7 mouse cellular contexts compared by ENCODE assay signal in the genomic region with DNA sequence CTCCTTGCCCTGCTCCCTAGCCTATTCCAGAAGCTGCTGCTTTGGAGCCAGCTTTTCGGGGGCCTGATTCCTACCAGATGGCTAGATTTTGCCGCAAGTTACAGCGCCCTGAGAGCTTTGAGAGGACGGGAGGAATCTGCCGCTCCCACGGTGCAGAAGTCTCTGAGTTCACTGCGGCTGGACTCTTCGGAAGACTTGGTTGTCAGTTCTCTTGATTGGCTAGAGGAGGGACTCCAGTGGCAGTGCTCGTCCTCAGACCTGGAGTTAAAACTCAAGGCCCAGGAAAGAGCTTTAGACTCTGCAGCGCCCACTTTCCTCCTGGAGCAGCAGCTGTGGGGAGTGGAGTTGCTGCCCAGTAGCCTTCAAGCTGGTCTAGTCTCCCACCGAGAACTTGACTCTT. TPM values are rescaled to one million over a fixed set of nuclear protein-coding genes. Genes with fewer than 3 reads are reported as not detected.
DNase-seq lines count a peak whose midpoint lies in the region; ATAC-seq and TF ChIP-seq lines count a peak whose summit lies in the region.

No protein-coding gene starts in this region.

- H3K36me3 ChIP-seq in limb, embryonic 14.5 days (ENCODE audit: control insufficient read depth, insufficient read depth, low read length), result peaks cover 23% of the 10 kb centered on the region
- H3K36me3 ChIP-seq in neural tube, embryonic 12.5 days, result peaks cover 6% of the 10 kb centered on the region

- intact Hi-C loops in heart, postnatal 14 days (cut with DNase I), result no loop called here

- no peaks in the 10 kb centered on the region for H3K4me1 ChIP-seq in brown adipose tissue, adult 24 weeks (ENCODE audit: control insufficient read depth, insufficient read depth, insufficient read length, low read length)
- H3K4me1 ChIP-seq in limb, embryonic 14.5 days (ENCODE audit: control insufficient read depth, insufficient read depth, low read length), result peaks cover 34% of the 10 kb centered on the region
- H3K4me1 ChIP-seq in neural tube, embryonic 12.5 days, result peaks cover 45% of the 10 kb centered on the region

- H3K4me3 ChIP-seq in brown adipose tissue, adult 24 weeks (ENCODE audit: insufficient read depth, low read depth, low read length), result peak overlapping the region; percentile 91
- peak overlapping the region; percentile 79 for H3K4me3 ChIP-seq in limb, embryonic 14.5 days (replicated peaks; ENCODE audit: low read length)
- H3K4me3 ChIP-seq in neural tube, embryonic 12.5 days, result peak overlapping the region; percentile 97

- peak overlapping the region; percentile 85 for H3K9ac ChIP-seq in limb, embryonic 14.5 days (ENCODE audit: low read depth, low read length, severe bottlenecking)
- peak overlapping the region; percentile 96 for H3K9ac ChIP-seq in neural tube, embryonic 12.5 days

- no peaks in the 10 kb centered on the region for H3K27me3 ChIP-seq in limb, embryonic 14.5 days (ENCODE audit: control insufficient read depth, insufficient read depth, low read length)
- no peaks in the 10 kb centered on the region for H3K27me3 ChIP-seq in neural tube, embryonic 12.5 days (replicated peaks)

- no peak for TF ChIP-seq POLR2A in limb, embryonic 14.5 days (IDR thresholded peaks at IDR 0.05; ENCODE audit: borderline replicate concordance, extremely low read depth, insufficient read depth, insufficient read length)

- H3K9me3 ChIP-seq in limb, embryonic 14.5 days (ENCODE audit: control insufficient read depth, low read length), result no peaks in the 10 kb centered on the region
- H3K9me3 ChIP-seq in neural tube, embryonic 12.5 days, result no peaks in the 10 kb centered on the region

- WGBS in limb, embryonic 14.5 days, result under 1% methylated on average over 11 of the region's 11 CpGs
- WGBS in neural tube, embryonic 12.5 days, result 0% methylated on average over 11 of the region's 11 CpGs

- peak overlapping the region; percentile 99 for H3K27ac ChIP-seq in brown adipose tissue, adult 24 weeks (replicated peaks; ENCODE audit: low read depth, low read length)
- H3K27ac ChIP-seq in limb, embryonic 14.5 days (replicated peaks; ENCODE audit: low read depth, low read length), result peak overlapping the region; percentile 92
- peak overlapping the region; percentile 72 for H3K27ac ChIP-seq in neural tube, embryonic 12.5 days

- no peak for ATAC-seq in limb, embryonic 14.5 days (ENCODE audit: low FRiP score, low read depth)
- ATAC-seq in neural tube, embryonic 12.5 days (ENCODE audit: low FRiP score, low read depth), result no peak

- DNase-seq in spleen, postnatal 10 days (ENCODE audit: low spot score in 2 of 2), result peak; percentile 50 to 64
- no peak for DNase-seq in spleen, postnatal 14 days (ENCODE audit: low spot score in 2 of 2)
- DNase-seq in heart, postnatal 14 days, result peak; percentile 27 to 31
- no peak for DNase-seq in limb, embryonic 14.5 days (ENCODE audit: low spot score)
- no peak for DNase-seq in ovary, postnatal 10 days (ENCODE audit: low spot score)

- peak overlapping the region; percentile 99 for H3K4me2 ChIP-seq in limb, embryonic 14.5 days (replicated peaks; ENCODE audit: low read depth, low read length, severe bottlenecking)
- H3K4me2 ChIP-seq in neural tube, embryonic 12.5 days (replicated peaks), result peak overlapping the region; percentile 99

RNA-seq across cellular contexts. Expression of gene Ppp1r15b, which starts 1.0 kb away (rescaled TPM):
- polyA plus RNA-seq in brown adipose tissue, adult 24 weeks (2012; ENCODE audit: insufficient read depth, insufficient read length, missing spikeins), result 61.9 and 64.2 TPM in 2 replicates
- 10 to 100 TPM; 32.2 to 34.6 TPM for total RNA-seq in heart, postnatal 14 days (2021)
- 29.9 and 31.0 TPM in 2 replicates for polyA plus RNA-seq in limb, embryonic 14.5 days (2012; rRNA removed)
- polyA plus RNA-seq in limb, embryonic 14.5 days (2014; fragmentation: Nextera tagmentation; extraction: Ambion mirVana), result 38.5 and 40.0 TPM in 2 replicates
- 43.3 and 45.8 TPM in 2 replicates for polyA plus RNA-seq in neural tube, embryonic 12.5 days (2016; fragmentation: Nextera tagmentation; extraction: Ambion mirVana)

RNA-seq across cellular contexts. Expression of gene Plekha6, which starts 32.1 kb away (rescaled TPM):
- 2.2 and 4.2 TPM in 2 replicates for polyA plus RNA-seq in brown adipose tissue, adult 24 weeks (2012; ENCODE audit: insufficient read depth, insufficient read length, missing spikeins)
- 10 to 100 TPM; 69.0 to 81.8 TPM for total RNA-seq in heart, postnatal 14 days (2021)
- 6.6 and 6.9 TPM in 2 replicates for polyA plus RNA-seq in limb, embryonic 14.5 days (2012; rRNA removed)
- 4.0 and 4.2 TPM in 2 replicates for polyA plus RNA-seq in limb, embryonic 14.5 days (2014; fragmentation: Nextera tagmentation; extraction: Ambion mirVana)
- 28.4 and 29.4 TPM in 2 replicates for polyA plus RNA-seq in neural tube, embryonic 12.5 days (2016; fragmentation: Nextera tagmentation; extraction: Ambion mirVana)

Comparison
In these comparisons a context has a peak if more than half of its experiments do, and no peak if none do; other contexts are left out.
1. DNase-seq: peak in spleen, postnatal 10 days (2 of 2) and heart, postnatal 14 days (2 of 2); none in spleen, postnatal 14 days (0 of 2), limb, embryonic 14.5 days (single experiment) and ovary, postnatal 10 days (single experiment).
2. Peak in every context shown above with its lines, with median percentiles within 50 percentile points of each other: H3K27ac ChIP-seq and H3K4me3 ChIP-seq.